Mouse (Mus musculus) heart, postnatal 0 days (tissue): ENCODE measurements around the gene Olfr750.

Source experiments
- CTCF ChIP-seq: IDR thresholded peaks from 2 replicates; pipeline ENCODE4 v1.5.1; 2016; ENCODE audit warnings: antibody characterized with exemption, control low read depth, low read depth
- EP300 ChIP-seq: IDR thresholded peaks from 2 replicates; pipeline ENCODE4 v1.6.1; 2016; ENCODE audit warnings: antibody characterized with exemption, low read depth

DNA sequence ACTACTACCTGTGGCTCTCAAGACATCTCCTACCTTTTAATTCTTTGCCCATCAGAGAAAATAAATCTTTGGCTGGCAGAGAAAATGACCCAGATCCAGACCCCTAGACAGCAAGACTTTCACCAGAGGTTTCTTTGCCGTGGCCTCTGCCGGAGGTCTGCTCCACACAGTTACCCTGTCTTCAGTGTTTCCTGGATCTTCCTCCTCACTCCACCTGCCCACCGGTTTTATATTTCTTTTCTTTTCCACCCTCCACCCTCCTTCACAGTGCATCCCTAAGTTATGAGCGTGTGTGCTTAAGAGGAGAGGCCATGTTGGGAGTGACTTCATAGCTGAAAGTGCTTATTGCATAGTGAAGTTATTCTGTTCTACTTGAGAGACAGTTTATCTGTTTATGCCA is 50.8 kb downstream of the Olfr750 start:
- TF ChIP-seq CTCF (no peak), EP300 (no peak)
